Mouse (Mus musculus): ENCODE results near the gene Socs1. TPM values are rescaled to one million over a fixed set of nuclear protein-coding genes. Genes with fewer than 3 reads are reported as not detected.
A peak's percentile ranks its signal among the peaks of the same experiment; 100 is the strongest.

Gene Socs1
- total RNA-seq, 2 experiments from 2014 or later, result 1.3 to 1.5 TPM

DNA sequence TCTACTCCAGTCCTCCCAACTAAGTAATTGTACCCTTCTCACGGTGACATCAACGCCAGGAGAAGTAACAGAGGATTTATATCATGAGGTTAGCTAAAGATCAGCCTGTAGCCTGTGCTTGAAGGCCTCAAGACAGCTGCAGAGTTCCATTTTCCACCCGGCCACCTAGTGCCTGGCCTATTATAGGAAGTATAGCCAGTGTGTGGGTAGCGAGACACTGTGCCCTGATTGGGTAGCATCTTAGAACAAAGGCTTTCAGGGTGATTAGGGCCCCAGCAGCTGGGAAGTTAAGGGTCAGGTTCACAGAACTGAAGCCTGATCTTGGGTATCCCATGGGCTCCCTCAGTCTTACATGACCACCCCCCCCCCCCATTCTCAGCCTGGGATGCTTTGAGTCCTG, 3.5 kb upstream of the Socs1 start:
- DNase-seq (ENCODE audit: extremely low spot score in 1 of 2, low spot score in 2 of 2), result no peak
- intact Hi-C loops (cut with DNase I), result loop anchor here (5.0 kb wide), 2 partner anchors 127 to 152 kb away; no protein-coding TSS in a partner anchor

DNA sequence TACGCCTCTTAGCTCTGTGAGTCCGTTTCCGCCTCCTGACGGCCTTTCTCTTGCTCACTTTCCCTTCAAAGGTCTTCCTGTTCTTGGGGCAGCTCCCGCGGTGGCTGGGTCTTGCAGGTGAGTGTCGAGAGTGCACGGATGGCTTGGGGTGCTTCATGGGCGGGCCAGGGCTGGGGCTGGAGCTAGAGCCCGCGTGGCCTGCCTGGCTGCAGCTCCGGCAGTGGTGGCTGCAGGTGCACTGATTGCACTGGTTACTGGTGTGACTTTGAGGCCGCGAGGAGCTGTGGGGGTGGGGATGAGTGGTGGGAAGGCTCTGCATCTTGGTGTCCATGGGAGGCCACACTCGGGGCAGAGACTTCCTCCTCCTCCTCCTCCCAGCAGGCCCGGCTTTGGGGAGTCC, 2.9 kb upstream of the Socs1 start, which contains the start of gene Tnp2:
Gene Tnp2, minus strand, starts transcription at position 390 of the 400 bp plus-strand sequence.
- intact Hi-C loops (cut with DNase I), result loop anchor here (5.0 kb wide), 2 partner anchors 126 to 151 kb away; no protein-coding TSS in a partner anchor
- no peak for DNase-seq (ENCODE audit: extremely low spot score in 1 of 2, low spot score in 2 of 2)

DNA sequence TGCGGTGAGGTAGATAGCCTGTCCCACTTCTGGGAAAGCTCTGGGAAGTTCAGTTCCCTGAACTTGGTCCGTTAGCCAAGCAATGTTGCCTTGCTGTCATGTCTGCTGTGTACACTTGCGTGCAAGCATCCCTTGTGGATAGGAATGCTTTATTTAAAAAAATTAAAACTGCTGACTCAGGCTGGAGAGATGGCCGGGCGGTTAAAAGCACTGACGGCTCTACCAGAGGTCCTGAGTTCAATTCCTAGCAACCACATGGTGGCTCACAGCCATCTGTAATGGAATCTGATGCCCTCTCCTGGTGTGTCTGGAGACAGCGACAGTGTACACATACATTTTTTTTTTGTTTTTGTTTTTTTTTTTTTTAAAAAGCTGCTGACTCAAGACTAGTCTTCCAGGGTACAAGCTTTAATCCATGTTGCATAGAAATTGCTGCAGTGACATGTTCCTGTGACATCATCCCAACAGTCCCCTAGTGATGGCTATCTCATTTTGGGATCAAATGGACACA, 2.3 kb upstream of the Socs1 start:
- intact Hi-C loops (cut with DNase I), result loop anchor here (5.0 kb wide), 2 partner anchors 125 to 150 kb away; no protein-coding TSS in a partner anchor
- DNase-seq (ENCODE audit: extremely low spot score in 1 of 2, low spot score in 2 of 2), result no peak

DNA sequence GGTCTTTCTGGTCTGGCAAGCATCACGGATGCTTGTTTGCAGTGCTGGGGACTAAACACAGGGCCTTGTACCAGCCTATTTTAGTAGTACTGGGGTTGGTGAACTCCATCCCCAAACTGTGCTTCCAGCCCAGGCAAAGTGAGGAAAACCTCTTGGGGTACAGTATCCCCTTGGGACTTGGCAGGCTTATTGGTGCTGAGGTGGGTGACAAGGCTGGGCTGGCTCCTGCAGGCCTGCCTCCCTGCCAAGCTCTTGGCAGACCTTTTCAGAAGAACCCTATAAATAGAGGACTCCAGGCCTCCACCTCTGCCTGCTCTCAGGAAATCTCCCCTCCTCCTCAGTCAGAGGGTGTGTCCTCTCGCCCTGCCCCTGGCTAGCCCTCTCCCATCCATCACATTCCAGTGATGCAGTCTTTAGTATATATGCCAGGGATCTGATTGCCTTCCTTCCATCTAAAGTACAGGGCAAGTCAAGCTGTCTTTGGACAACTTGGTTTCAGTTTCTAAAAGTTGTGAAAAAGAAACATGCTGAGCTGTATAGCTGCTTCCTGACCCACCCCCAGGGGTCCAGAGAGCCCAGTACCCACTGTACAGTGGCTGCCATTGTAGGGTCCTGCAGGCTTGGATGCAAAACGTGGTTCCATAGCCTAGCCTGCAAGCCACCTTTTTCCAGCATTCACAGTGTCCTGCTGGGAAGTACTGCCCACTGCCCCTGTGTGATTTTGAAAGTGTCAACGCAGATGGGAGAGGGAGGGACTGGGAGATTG, 1.6 kb upstream of the Socs1 start:
- intact Hi-C loops (cut with DNase I), result loop anchor here (5.0 kb wide), 2 partner anchors 125 to 150 kb away; no protein-coding TSS in a partner anchor
- no peak for DNase-seq (ENCODE audit: extremely low spot score in 1 of 2, low spot score in 2 of 2)

DNA sequence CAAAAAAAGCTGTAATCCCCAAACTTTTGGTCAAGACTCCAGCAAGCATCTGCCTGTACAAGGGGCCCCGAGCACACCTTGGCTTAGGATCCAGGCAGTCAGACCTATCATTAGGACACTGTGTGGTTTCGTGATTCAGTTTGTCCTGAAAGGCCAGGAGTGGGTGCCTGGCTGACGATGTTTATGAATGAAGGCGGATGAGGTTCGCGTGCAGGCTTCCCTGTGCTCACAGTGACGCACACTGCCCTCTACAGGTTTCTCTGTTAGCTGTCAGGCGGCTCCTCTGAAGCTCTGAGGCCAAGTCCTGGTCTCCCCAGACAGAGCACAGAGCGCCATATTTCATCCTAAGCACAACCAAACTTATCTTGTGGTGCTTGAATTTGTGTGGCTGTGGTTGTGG, 952 bp upstream of the Socs1 start:
- peak; percentile 77 to 89 for DNase-seq (ENCODE audit: extremely low spot score in 1 of 2, low spot score in 2 of 2)
- intact Hi-C loops (cut with DNase I), result loop anchor here (5.0 kb wide), 2 partner anchors 124 to 149 kb away; no protein-coding TSS in a partner anchor

DNA sequence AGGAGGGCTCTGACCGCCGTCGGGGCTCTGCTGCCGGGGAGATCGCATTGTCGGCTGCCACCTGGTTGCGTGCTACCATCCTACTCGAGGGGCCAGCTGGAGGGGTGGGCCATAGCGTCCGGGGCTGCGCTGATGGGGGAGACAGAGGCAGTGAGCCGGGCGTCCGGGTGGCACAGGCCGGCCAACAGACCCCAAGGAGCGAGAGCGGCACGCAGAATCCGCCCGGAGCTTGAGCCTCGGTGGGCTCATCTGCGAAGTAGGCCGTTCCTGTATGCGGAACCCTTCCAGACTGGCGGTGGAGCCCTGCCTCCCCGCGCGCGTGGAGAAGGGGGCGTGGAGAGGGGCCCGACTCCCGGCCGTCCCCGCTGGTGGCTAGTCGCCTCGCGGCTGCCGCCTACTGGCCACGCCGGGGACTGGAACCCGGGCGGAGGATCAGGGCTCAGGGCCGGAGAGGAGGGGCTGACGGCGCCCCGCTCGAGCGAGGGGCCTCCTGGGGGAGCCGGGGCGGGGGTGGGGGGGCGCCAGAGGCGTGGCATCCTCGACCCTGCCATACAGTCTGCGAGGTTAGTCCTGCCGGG, 454 bp downstream of the Socs1 start:
- DNase-seq (ENCODE audit: extremely low spot score in 1 of 2, low spot score in 2 of 2), result peak; percentile 78 to 94
- intact Hi-C loops (cut with DNase I), result loop anchor here (2.0 to 5.0 kb wide), 3 partner anchors 123 to 214 kb away; no protein-coding TSS in a partner anchor

DNA sequence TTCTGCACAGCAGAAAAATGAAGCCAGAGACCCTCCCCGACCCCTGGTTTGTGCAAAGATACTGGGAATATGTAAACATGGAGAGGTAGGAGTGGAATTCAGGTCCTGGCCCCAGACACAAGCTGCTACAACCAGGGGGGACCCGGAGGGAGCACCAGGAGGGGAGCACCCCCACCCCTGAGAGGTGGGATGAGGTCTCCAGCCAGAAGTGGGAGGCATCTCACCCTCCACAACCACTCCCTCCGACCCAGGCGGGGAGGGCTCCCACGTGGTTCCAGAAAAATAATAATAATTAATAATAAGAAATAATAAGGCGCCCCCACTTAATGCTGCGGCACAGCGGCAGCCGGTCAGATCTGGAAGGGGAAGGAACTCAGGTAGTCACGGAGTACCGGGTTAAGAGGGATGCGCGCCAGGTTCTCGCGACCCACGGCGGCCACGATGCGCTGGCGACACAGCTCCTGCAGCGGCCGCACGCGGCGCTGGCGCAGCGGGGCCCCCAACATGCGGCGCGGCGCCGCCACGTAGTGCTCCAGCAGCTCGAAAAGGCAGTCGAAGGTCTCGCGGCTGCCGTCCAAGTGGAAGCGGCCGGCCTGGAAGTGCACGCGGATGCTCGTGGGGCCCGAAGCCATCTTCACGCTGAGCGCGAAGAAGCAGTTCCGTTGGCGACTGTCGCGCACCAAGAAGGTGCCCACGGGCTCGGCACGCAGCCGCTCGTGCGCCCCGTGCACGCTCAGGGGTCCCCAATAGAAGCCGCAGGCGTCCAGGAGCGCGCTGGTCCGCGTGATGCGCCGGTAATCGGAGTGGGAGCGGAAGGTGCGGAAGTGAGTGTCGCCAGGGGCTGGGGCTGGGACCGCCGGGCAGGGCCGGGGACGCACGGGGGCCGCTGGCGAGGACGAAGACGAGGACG, 1.2 kb downstream of the Socs1 start:
- peak in 1 of 2 experiments; percentile 71 for DNase-seq (ENCODE audit: extremely low spot score in 1 of 2, low spot score in 2 of 2)
- intact Hi-C loops (cut with DNase I), result loop anchor here (2.0 kb wide), 1 partner anchor 213 kb away; no protein-coding TSS in a partner anchor

DNA sequence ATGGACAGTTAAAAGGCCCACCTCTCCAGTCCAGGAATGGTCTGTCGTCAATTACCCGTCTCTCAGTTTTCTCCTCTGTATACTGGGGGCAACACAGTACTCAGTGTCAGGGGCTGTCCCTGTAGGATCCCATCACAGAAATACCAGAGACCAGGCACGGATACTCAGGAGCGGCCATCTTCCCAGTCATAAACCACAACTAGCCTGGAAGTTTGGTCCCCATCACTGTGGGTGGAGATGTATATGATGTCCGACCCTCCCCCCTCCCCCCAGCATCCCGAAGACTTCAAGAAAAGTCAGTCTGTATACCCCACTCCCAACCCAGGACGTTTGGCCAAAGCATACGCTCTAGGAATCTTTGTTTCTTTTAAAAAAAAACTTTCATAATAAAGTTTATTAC, 1.9 kb downstream of the Socs1 start:
- intact Hi-C loops (cut with DNase I), result no loop called here
- DNase-seq (ENCODE audit: extremely low spot score in 1 of 2, low spot score in 2 of 2), result no peak

DNA sequence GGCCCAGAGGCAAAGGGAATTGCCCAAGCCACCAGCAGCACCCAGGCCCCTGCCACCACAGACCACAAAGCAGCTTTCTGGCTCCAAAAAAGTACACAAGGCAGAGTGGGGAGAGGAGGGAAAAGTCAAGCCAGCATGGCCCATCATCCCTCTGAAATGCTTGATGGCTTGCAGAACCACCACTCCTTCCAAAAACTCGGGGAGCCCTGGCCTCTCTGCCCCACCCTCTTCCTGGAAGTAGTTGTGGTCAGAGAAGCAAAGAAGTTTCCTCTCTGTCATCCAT, 2.2 kb downstream of the Socs1 start:
- DNase-seq (ENCODE audit: extremely low spot score in 1 of 2, low spot score in 2 of 2), result no peak
- intact Hi-C loops (cut with DNase I), result no loop called here

DNA sequence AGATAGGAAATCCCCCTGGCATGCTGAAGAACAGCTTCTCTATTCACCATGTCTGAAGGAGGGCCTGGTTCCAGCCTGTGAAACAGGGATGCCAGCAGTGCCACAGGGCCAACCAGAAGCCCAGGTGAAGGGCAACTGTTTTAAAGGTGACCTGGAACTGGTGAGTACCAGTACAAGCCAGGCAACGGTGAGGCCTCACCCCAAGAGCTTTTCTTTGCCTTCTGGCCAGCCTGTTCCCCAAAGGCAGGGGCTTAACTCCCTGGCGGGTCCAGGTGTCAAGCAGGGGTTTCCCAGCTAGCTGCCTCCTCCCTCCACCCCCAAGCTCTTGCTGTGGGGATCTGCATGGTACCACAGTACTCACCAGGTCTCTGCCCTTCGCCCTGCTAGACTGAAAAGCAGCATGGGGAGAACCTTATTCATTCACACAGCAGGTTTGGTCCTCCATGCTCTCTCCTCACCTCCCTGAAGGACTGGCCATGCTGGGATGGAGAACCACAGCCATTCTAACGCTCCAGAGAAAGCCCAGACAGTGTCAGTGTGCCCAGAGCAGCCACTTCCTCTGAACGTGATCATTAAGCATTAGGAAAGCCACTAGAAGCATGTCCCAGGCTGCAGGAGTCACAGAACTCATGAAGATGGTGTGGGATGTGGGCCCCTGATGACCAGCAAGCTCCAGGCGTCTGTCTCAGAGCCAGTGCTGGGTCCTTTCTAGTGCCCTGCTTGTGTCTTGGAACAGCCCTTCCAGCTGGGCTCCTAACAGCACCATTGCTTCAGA, 2.8 kb downstream of the Socs1 start:
- intact Hi-C loops (cut with DNase I), result no loop called here
- DNase-seq (ENCODE audit: extremely low spot score in 1 of 2, low spot score in 2 of 2), result no peak

DNA sequence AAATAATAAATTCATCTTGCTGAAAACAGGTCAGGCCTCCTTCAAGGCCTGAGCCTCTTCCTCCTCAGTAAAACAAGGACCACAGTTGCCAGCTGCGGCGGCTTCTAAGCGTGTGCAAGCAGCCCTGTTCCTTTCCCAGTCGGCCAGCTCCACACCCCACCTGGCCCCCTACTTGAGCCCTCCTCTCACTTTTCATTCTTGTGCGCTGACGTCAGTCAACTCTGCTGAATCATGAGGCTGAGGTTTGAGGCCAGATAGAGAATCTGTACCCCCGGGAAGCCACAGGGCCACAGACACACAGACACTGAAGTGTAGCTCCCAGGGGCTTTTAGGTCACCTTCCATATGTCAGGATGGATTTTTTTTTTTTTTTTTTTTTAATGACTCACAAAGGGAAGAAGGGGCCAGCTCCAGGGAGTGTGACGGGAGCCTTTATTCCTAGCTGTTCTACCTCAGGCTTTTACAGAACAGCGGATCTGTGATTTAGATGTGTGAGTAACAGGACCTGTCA, 3.4 kb downstream of the Socs1 start:
- DNase-seq (ENCODE audit: extremely low spot score in 1 of 2, low spot score in 2 of 2), result no peak
- intact Hi-C loops (cut with DNase I), result no loop called here

DNA sequence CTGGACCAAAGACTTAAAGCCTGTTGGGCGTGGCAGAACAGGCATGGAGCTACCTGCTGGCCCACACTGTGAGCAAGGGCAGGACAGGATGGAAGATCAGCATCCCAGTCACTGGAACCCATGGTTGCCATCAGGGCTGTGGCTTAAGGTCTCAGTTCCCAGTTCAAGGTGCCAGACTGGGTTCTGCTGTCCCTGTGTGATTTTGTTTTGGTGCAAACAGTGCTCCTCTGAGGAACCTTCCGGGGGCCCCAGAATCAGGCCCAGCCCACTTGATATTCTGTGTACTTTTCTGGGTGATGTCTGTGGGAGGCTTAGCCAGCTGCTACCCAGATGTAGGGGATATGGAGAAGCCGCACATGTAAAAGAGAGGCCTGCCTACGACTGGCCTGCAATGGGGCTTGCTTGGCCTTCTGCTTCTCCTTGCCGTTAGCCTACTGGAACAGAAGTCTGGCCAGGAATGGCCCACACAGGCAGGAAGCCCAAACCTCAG, 4.7 kb downstream of the Socs1 start:
- intact Hi-C loops (cut with DNase I), result no loop called here

DNA sequence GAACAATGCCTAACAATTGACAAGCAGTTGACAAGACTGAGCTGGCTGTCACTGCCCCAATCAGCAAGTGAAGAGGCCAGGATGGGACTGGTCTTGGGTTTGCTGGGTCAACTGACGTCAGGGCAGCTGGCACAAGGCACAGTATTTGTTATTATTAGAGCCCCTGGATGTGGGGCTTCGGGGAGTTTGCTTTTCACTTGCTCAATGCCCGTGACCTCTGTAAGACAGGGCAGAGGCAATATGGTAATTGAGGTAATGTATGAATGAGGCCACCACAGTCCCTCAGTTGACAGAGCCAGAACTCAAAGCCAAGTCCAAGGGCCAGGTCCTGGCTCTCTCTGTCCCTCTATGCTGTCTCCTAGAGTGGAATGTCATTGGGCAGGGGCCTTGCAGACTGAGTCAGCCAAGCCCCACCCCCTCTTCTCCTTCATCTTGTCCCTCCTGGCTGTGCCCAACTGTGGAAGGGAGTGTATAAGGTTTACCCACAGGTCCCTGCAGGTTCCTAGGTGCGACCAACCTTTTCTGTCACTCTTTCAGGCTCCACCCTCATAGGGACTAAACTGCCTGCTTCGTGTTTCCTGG, 7.7 kb downstream of the Socs1 start:
- intact Hi-C loops (cut with DNase I), result no loop called here
- DNase-seq (ENCODE audit: extremely low spot score in 1 of 2, low spot score in 2 of 2), result no peak

More for the DNA sequence above, 4.7 kb downstream of the Socs1 start:
- no peak for DNase-seq (ENCODE audit: extremely low spot score in 1 of 2, low spot score in 2 of 2)

DNA sequence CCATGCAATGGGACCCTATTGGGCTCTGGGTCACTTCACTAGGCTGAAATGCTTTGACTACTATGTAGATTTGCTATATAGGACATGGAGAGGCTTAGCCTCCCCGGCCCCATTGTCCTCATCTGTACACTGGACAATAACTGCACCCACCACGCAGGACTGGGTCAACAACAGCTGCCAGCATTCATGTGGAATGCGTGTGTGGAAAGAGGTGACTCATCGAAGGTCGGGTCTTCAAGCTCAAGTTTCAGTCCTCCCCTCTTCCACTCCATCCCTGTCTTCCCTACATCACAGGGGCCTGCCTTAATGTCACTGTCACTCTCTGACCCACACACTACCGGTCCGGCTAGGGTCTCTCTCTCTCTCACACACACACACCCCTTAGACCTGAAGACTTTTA, 9.0 kb downstream of the Socs1 start:
- intact Hi-C loops (cut with DNase I), result no loop called here
- no peak for DNase-seq (ENCODE audit: extremely low spot score in 1 of 2, low spot score in 2 of 2)

DNA sequence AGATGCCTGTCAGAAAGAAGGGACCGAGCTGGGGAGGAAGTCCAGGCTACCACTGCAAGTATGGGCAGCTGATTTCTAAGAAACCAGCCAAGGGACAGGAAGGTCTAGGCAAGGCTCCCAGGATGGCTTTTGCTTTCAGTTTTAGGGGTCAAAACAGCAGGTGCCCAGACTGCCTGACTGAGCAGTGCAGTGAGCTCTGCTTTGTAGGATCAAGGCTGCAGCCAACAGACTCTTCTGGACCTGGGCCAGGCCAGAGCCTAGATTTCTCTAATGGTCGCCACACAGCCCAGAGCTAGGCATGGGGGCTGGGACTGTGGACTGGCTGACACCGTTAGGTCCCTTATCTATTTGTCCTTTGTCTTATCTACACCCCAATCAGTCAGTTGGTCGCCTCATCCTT, 10.6 kb downstream of the Socs1 start:
- intact Hi-C loops (cut with DNase I), result no loop called here

DNA sequence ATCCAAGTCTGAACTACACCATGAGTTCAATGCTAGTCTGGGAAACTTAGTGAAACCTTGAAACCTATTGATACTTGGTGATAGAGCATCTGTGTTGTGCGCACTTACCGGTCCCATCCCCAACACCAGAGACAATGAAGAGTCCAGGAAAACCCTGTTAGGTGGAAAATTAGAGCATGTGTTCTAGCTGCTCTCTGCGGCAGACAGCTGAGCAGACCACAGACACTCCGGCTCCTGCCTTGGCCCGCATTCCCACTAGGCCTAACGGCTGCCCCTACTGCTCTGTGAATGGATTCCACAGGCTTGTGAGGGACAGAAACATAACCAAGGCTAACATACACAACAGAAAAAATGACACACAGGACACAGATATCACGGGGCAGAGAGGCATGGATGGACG, 11.8 kb downstream of the Socs1 start:
- no peak for DNase-seq (ENCODE audit: extremely low spot score in 1 of 2, low spot score in 2 of 2)

More for the DNA sequence above, 10.6 kb downstream of the Socs1 start:
- no peak for DNase-seq (ENCODE audit: extremely low spot score in 1 of 2, low spot score in 2 of 2)

DNA sequence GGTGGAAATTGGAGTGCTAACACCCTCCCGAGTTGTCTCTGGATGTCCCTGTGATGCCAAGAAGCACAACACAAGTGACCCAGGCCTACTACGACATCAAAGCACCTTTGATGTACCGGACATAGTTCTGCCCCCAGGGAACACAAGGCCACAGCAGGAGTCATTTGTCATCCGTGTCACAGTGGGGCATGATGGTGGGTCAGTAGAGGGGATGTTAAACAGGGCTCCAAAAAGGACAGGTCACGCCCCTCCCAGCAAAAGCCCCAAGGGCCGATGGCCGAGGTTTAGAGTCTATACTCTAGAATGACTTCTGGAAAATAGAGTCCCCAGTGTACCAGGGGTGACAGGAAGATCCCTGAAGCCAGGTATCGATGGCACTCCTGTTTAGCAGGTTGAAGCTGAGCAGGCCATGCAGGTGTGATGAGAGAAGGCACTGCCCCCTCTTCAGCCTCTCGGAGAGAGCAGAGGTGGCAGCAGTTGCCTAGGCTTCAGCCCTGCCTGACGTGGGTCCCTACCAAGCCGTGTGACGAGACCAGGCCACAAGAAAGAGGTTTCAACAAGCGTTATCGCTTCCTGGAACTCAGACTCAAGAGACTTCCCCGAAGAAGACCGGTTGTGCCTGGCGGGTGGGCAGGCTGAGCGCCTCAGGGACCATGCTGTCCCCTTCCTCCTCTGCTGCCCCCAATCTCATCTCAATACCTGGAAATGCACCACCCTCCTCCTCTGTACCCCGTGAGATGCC, 13.4 kb downstream of the Socs1 start:
- no peak for DNase-seq (ENCODE audit: extremely low spot score in 1 of 2, low spot score in 2 of 2)
- intact Hi-C loops (cut with DNase I), result no loop called here

More for the DNA sequence above, 11.8 kb downstream of the Socs1 start:
- intact Hi-C loops (cut with DNase I), result no loop called here

Measured in left cerebral cortex, postnatal 10 days (tissue).